Mouse (Mus musculus) midbrain, embryonic 14.5 days (tissue): ENCODE measurements around the gene Trim9. TPM values are rescaled to one million over a fixed set of nuclear protein-coding genes. Genes with fewer than 3 reads are reported as not detected.

Experiments used
- ATAC-seq: fragments of 200-750 bp; cut with Nextera tagmentation; 2 replicates; pipeline ENCODE4 v1.8.0; 2017; ENCODE audit warnings: moderate number of reproducible peaks, moderate library complexity; ENCODE audit not compliant: low FRiP score, low TSS enrichment
- DNase-seq: peaks from one replicate; pipeline ENCODE4 v3.0.0-alpha.2; 2015
- H3K27ac ChIP-seq: fragments of 300-500 bp; sonication (generic); replicated peaks from 2 replicates; pipeline ENCODE4 v1.5.1; 2014; ENCODE audit warnings: mild to moderate bottlenecking, low read depth, low read length, moderate library complexity
- H3K27me3 ChIP-seq: fragments of 300-500 bp; sonication (generic); 2 replicates; pipeline ENCODE4 v1.6.1; 2014; ENCODE audit warnings: low read length, control low read depth, mixed read lengths; ENCODE audit not compliant: control insufficient read depth, insufficient read depth
- H3K36me3 ChIP-seq: fragments of 300-500 bp; sonication (generic); 2 replicates; pipeline ENCODE4 v1.6.1; 2014; ENCODE audit warnings: low read length, control low read depth; ENCODE audit not compliant: control insufficient read depth, insufficient read depth
- H3K4me1 ChIP-seq: fragments of 300-500 bp; sonication (generic); 2 replicates; pipeline ENCODE4 v1.6.1; 2014; ENCODE audit warnings: mild to moderate bottlenecking, antibody characterized with exemption, low read length, control low read depth; ENCODE audit not compliant: control insufficient read depth, insufficient read depth
- H3K4me2 ChIP-seq: fragments of 300-500 bp; sonication (generic); 2 replicates; pipeline ENCODE4 v1.6.1; 2014; ENCODE audit warnings: mild to moderate bottlenecking, low read length, moderate library complexity
- H3K4me3 ChIP-seq: fragments of 300-500 bp; sonication (generic); replicated peaks from 2 replicates; pipeline ENCODE4 v1.5.1; 2014; ENCODE audit warnings: low read depth, low read length
- H3K9ac ChIP-seq: fragments of 300-500 bp; sonication (generic); replicated peaks from 2 replicates; pipeline ENCODE4 v1.6.1; 2014; ENCODE audit warnings: mild to moderate bottlenecking, low read length, moderate library complexity
- H3K9me3 ChIP-seq: fragments of 300-500 bp; sonication (generic); 2 replicates; pipeline ENCODE4 v1.6.1; 2016; ENCODE audit warnings: low read length, control low read depth, mixed read lengths; ENCODE audit not compliant: control insufficient read depth
- WGBS: fragments of 180-500 bp; shearing (Covaris S2); extraction: QIAGEN DNeasy Blood & Tissue Kit; methylation state at CpG from one replicate; pipeline ENCODE4 v1.1.7; 2014; 5-methylcytosine and 5-hydroxymethylcytosine counted together
- polyA plus RNA-seq: library from polyadenylated mRNA; unstranded; fragments of >200 nt; fragmentation: Nextera tagmentation; extraction: Ambion mirVana; gene quantifications from 2 replicates; pipeline ENCODE4 v1.2.1, GENCODE M21; 2014

The Trim9 gene
- polyA plus RNA-seq, 1 experiment from 2014 or later = 65.2 TPM

- Histone ChIP-seq H3K27ac (no peak overlapping the region), H3K9me3 (no peaks in the 10 kb centered on the region), H3K4me1 (no peaks in the 10 kb centered on the region; the same call in 1 of the 2 replicates), H3K27me3 (peaks cover 1% of the 10 kb centered on the region; the same call in 1 of the 2 replicates), H3K4me2 (no peak overlapping the region), H3K9ac (no peak overlapping the region), H3K36me3 (no peaks in the 10 kb centered on the region), H3K4me3 (no peak overlapping the region)
- DNase-seq (no peak), ATAC-seq (no peak)
- WGBS = 75% methylated on average over 5 of the region's 5 CpGs
Measured at GRCm38 (mm10) chr12:70221425-70221824, 126.0 kb downstream of the Trim9 start.

GRCm38 (mm10) chr12:70218795-70219540 is 128.4 kb downstream of the Trim9 start:
- WGBS = 92% methylated on average over 8 of the region's 8 CpGs
- no peaks in the 10 kb centered on the region for H3K36me3 ChIP-seq
- ATAC-seq (no peak), DNase-seq (no peak)
- no peaks in the 10 kb centered on the region; the same call in 1 of the 2 replicates for H3K4me1 ChIP-seq
- no peak overlapping the region for H3K27ac ChIP-seq
- H3K9me3 ChIP-seq = no peaks in the 10 kb centered on the region
- H3K9ac ChIP-seq = no peak overlapping the region
- no peak overlapping the region for H3K4me3 ChIP-seq
- no peak overlapping the region for H3K4me2 ChIP-seq
- no peaks in the 10 kb centered on the region for H3K27me3 ChIP-seq

- no peak overlapping the region for H3K4me3 ChIP-seq
- H3K27me3 ChIP-seq = no peaks in the 10 kb centered on the region
- whole genome bisulfite sequencing = 30% methylated on average over 16 of the region's 16 CpGs
- H3K4me1 ChIP-seq = no peaks in the 10 kb centered on the region; the same call in 1 of the 2 replicates
- no peak overlapping the region; the same call in 1 of the 2 replicates for H3K4me2 ChIP-seq
- no peak overlapping the region for H3K9ac ChIP-seq
- DNase-seq (peak; percentile 62), ATAC-seq (no peak)
- H3K36me3 ChIP-seq = no peaks in the 10 kb centered on the region
- no peak overlapping the region for H3K27ac ChIP-seq
- no peaks in the 10 kb centered on the region for H3K9me3 ChIP-seq
Measured at GRCm38 (mm10) chr12:70216229-70216800, 131.1 kb downstream of the Trim9 start.

GRCm38 (mm10) chr12:70214281-70214680 is 133.1 kb downstream of the Trim9 start:
- no peaks in the 10 kb centered on the region for H3K27me3 ChIP-seq
- no peak overlapping the region for H3K4me3 ChIP-seq
- no peaks in the 10 kb centered on the region for H3K36me3 ChIP-seq
- ATAC-seq (no peak), DNase-seq (no peak)
- 84% methylated on average over 8 of the region's 8 CpGs for WGBS
- no peaks in the 10 kb centered on the region; the same call in 1 of the 2 replicates for H3K4me1 ChIP-seq
- H3K4me2 ChIP-seq = no peak overlapping the region
- no peak overlapping the region for H3K9ac ChIP-seq
- no peaks in the 10 kb centered on the region for H3K9me3 ChIP-seq
- no peak overlapping the region for H3K27ac ChIP-seq

GRCm38 (mm10) chr12:70213601-70214000 is 133.8 kb downstream of the Trim9 start:
- DNase-seq (no peak), ATAC-seq (no peak)
- WGBS = 94% methylated on average over 6 of the region's 6 CpGs
- H3K36me3 ChIP-seq = no peaks in the 10 kb centered on the region
- no peaks in the 10 kb centered on the region for H3K27me3 ChIP-seq
- no peak overlapping the region for H3K27ac ChIP-seq
- no peak overlapping the region for H3K4me3 ChIP-seq
- no peak overlapping the region for H3K4me2 ChIP-seq
- H3K9ac ChIP-seq = no peak overlapping the region
- H3K9me3 ChIP-seq = no peaks in the 10 kb centered on the region
- H3K4me1 ChIP-seq = no peaks in the 10 kb centered on the region; the same call in 1 of the 2 replicates

GRCm38 (mm10) chr12:70212501-70212900 is 134.9 kb downstream of the Trim9 start:
- 72% methylated on average over 4 of the region's 4 CpGs for WGBS
- no peak for DNase-seq

GRCm38 (mm10) chr12:70208214-70208613 is 139.2 kb downstream of the Trim9 start:
- H3K4me1 ChIP-seq = no peaks in the 10 kb centered on the region
- H3K27ac ChIP-seq = no peak overlapping the region
- no peaks in the 10 kb centered on the region for H3K9me3 ChIP-seq
- no peak for DNase-seq
- 66% methylated on average over 5 of the region's 5 CpGs for WGBS
- no peak overlapping the region for H3K9ac ChIP-seq
- H3K4me3 ChIP-seq = no peak overlapping the region
- H3K27me3 ChIP-seq = no peaks in the 10 kb centered on the region
- no peak overlapping the region for H3K4me2 ChIP-seq
- H3K36me3 ChIP-seq = no peaks in the 10 kb centered on the region
- ATAC-seq = no peak

More at GRCm38 (mm10) chr12:70212501-70212900, 134.9 kb downstream of the Trim9 start:
- H3K9me3 ChIP-seq = no peaks in the 10 kb centered on the region
- no peak overlapping the region for H3K9ac ChIP-seq
- H3K27me3 ChIP-seq = no peaks in the 10 kb centered on the region
- no peaks in the 10 kb centered on the region for H3K36me3 ChIP-seq
- H3K4me2 ChIP-seq = no peak overlapping the region
- no peak overlapping the region for H3K4me3 ChIP-seq
- no peak for ATAC-seq
- H3K27ac ChIP-seq = no peak overlapping the region
- H3K4me1 ChIP-seq = no peaks in the 10 kb centered on the region; the same call in 1 of the 2 replicates

GRCm38 (mm10) chr12:70204433-70204832 is 143.0 kb downstream of the Trim9 start:
- H3K36me3 ChIP-seq = no peaks in the 10 kb centered on the region

More at GRCm38 (mm10) chr12:70204433-70204832, 143.0 kb downstream of the Trim9 start:
- H3K4me2 ChIP-seq = no peak overlapping the region
- no peak overlapping the region for H3K27ac ChIP-seq
- no peaks in the 10 kb centered on the region for H3K27me3 ChIP-seq
- no peaks in the 10 kb centered on the region for H3K4me1 ChIP-seq
- ATAC-seq = no peak
- no peak overlapping the region for H3K4me3 ChIP-seq
- DNase-seq = no peak
- H3K9me3 ChIP-seq = no peaks in the 10 kb centered on the region
- 83% methylated on average over 8 of the region's 8 CpGs for WGBS
- H3K9ac ChIP-seq = no peak overlapping the region
